Mouse (Mus musculus) neural tube, embryonic 11.5 days (tissue): ENCODE results near the gene Vma21. TPM values are rescaled to one million over a fixed set of nuclear protein-coding genes. Genes with fewer than 3 reads are reported as not detected.

Source experiments
- ATAC-seq: fragments of 200-750 bp; cut with Nextera tagmentation; 2 replicates; pipeline ENCODE4 v1.8.0; 2017; ENCODE audit warnings: moderate number of reproducible peaks, mild to moderate bottlenecking, moderate TSS enrichment, moderate library complexity; ENCODE audit not compliant: insufficient read depth, low FRiP score, low TSS enrichment
- DNase-seq: peaks from one replicate; pipeline ENCODE4 v3.0.0-alpha.2; 2015; ENCODE audit warnings: low spot score
- H3K27ac ChIP-seq: fragments of 300-500 bp; sonication (generic); 2 replicates; pipeline ENCODE4 v1.5.1; 2014; ENCODE audit warnings: low read depth, mild to moderate bottlenecking, low read length
- H3K27me3 ChIP-seq: fragments of 300-500 bp; sonication (generic); 2 replicates; pipeline ENCODE4 v1.6.1; 2014; ENCODE audit warnings: mild to moderate bottlenecking, low read length, mixed read lengths; ENCODE audit not compliant: control insufficient read depth, insufficient read depth
- H3K36me3 ChIP-seq: fragments of 300-500 bp; sonication (generic); 2 replicates; pipeline ENCODE4 v1.6.1; 2014; ENCODE audit warnings: mild to moderate bottlenecking, low read length, moderate library complexity, mixed read lengths; ENCODE audit not compliant: control insufficient read depth, insufficient read depth
- H3K4me1 ChIP-seq: fragments of 300-500 bp; sonication (generic); 2 replicates; pipeline ENCODE4 v1.6.1; 2014; ENCODE audit warnings: low read length, mixed read lengths; ENCODE audit not compliant: control insufficient read depth, insufficient read depth
- H3K4me2 ChIP-seq: fragments of 300-500 bp; sonication (generic); 2 replicates; pipeline ENCODE4 v1.6.1; 2014; ENCODE audit warnings: low read depth, mild to moderate bottlenecking, moderate library complexity
- H3K4me3 ChIP-seq: fragments of 300-500 bp; sonication (generic); 2 replicates; pipeline ENCODE4 v1.5.1; 2014; ENCODE audit warnings: low read depth, low read length
- H3K9ac ChIP-seq: fragments of 300-500 bp; sonication (generic); 2 replicates; pipeline ENCODE4 v1.6.1; 2014; ENCODE audit warnings: mild to moderate bottlenecking, low read length
- H3K9me3 ChIP-seq: fragments of 300-500 bp; sonication (generic); 2 replicates; pipeline ENCODE4 v1.6.1; 2016; ENCODE audit warnings: low read length; ENCODE audit not compliant: control insufficient read depth
- WGBS: fragments of 180-500 bp; shearing (Covaris S2); extraction: QIAGEN DNeasy Blood & Tissue Kit; methylation state at CpG from one replicate; pipeline ENCODE4 v1.1.7; 2014; 5-methylcytosine and 5-hydroxymethylcytosine counted together
- polyA plus RNA-seq: library from polyadenylated mRNA; unstranded; fragments of >200 nt; fragmentation: Nextera tagmentation; extraction: Ambion mirVana; gene quantifications from 2 replicates; pipeline ENCODE4 v1.2.1, GENCODE M21; 2014

The Vma21 gene
- polyA plus RNA-seq = 32.0 and 36.2 TPM in 2 replicates

- 43% methylated on average over 12 of the region's 12 CpGs for WGBS
- no peak for DNase-seq
- Histone ChIP-seq H3K9me3 (no peaks in the 10 kb centered on the region), H3K9ac (peak within 1 kb of the TSS; percentile 66), H3K27ac (0 out of 2 replicates have a peak within 1 kb of the TSS, but pooled peaks have one; percentile 49), H3K36me3 (no peaks in the 10 kb centered on the region), H3K4me2 (peak within 1 kb of the TSS; percentile 43), H3K27me3 (no peaks in the 10 kb centered on the region), H3K4me1 (no peaks in the 10 kb centered on the region), H3K4me3 (peak within 1 kb of the TSS; percentile 60)
- ATAC-seq = 0 out of 2 replicates have a peak, but pooled peaks have one; percentile 29
Observed at GRCm38 (mm10) chrX:71815631-71816345, at the start of gene Vma21. Gene Vma21, plus strand, starts transcription at chrX:71815924.

GRCm38 (mm10) chrX:71767909-71768308 lies 47.8 kb upstream of the Vma21 start:
- Histone ChIP-seq H3K4me3 (no peak overlapping the region), H3K27ac (no peak overlapping the region), H3K36me3 (no peaks in the 10 kb centered on the region), H3K4me1 (no peaks in the 10 kb centered on the region), H3K4me2 (no peak overlapping the region), H3K9me3 (no peaks in the 10 kb centered on the region), H3K27me3 (no peaks in the 10 kb centered on the region), H3K9ac (no peak overlapping the region)
- ATAC-seq (no peak), DNase-seq (no peak)
- WGBS = 76% methylated on average over 1 of the region's 1 CpGs

GRCm38 (mm10) chrX:71791106-71791505 lies 24.6 kb upstream of the Vma21 start:
- no peak for DNase-seq
- ATAC-seq = no peak
- Histone ChIP-seq H3K4me2 (no peak overlapping the region), H3K9me3 (no peaks in the 10 kb centered on the region), H3K4me3 (no peak overlapping the region), H3K9ac (no peak overlapping the region), H3K27ac (no peak overlapping the region), H3K27me3 (no peaks in the 10 kb centered on the region), H3K36me3 (no peaks in the 10 kb centered on the region), H3K4me1 (no peaks in the 10 kb centered on the region)
- WGBS = 13% methylated on average over 4 of the region's 4 CpGs

- H3K4me1 ChIP-seq = no peaks in the 10 kb centered on the region
- H3K4me3 ChIP-seq = no peak overlapping the region
- H3K9ac ChIP-seq = no peak overlapping the region
- ATAC-seq = no peak
- no peaks in the 10 kb centered on the region for H3K9me3 ChIP-seq
- 34% methylated on average over 7 of the region's 7 CpGs for WGBS
- H3K27me3 ChIP-seq = no peaks in the 10 kb centered on the region
- no peak overlapping the region for H3K27ac ChIP-seq
- no peak for DNase-seq
- no peaks in the 10 kb centered on the region for H3K36me3 ChIP-seq
- no peak overlapping the region for H3K4me2 ChIP-seq
Observed at GRCm38 (mm10) chrX:71797766-71798165, 18.0 kb upstream of the Vma21 start.

- Histone ChIP-seq H3K4me1 (no peaks in the 10 kb centered on the region), H3K36me3 (no peaks in the 10 kb centered on the region), H3K9me3 (no peaks in the 10 kb centered on the region), H3K4me2 (no peak overlapping the region), H3K4me3 (no peak overlapping the region), H3K27me3 (no peaks in the 10 kb centered on the region), H3K9ac (no peak overlapping the region), H3K27ac (no peak overlapping the region)
- ATAC-seq (no peak), DNase-seq (no peak)
- 69% methylated on average over 5 of the region's 5 CpGs for WGBS
Observed at GRCm38 (mm10) chrX:71798883-71799282, 16.8 kb upstream of the Vma21 start.

GRCm38 (mm10) chrX:71811966-71812835 lies 3.5 kb upstream of the Vma21 start:
- WGBS = 55% methylated on average over 5 of the region's 5 CpGs
- Histone ChIP-seq H3K4me3 (no peak overlapping the region), H3K9me3 (no peaks in the 10 kb centered on the region), H3K36me3 (no peaks in the 10 kb centered on the region), H3K27ac (no peak overlapping the region), H3K4me1 (no peaks in the 10 kb centered on the region), H3K27me3 (no peaks in the 10 kb centered on the region), H3K9ac (no peak overlapping the region), H3K4me2 (no peak overlapping the region)
- DNase-seq (no peak), ATAC-seq (no peak)

GRCm38 (mm10) chrX:71816401-71816857 lies 705 bp downstream of the Vma21 start:
- ATAC-seq = peak; percentile 97
- no peaks in the 10 kb centered on the region for H3K4me1 ChIP-seq
- H3K4me2 ChIP-seq = peak overlapping the region; percentile 43
- H3K4me3 ChIP-seq = peak overlapping the region; percentile 60
- no peaks in the 10 kb centered on the region for H3K9me3 ChIP-seq
- no peaks in the 10 kb centered on the region for H3K36me3 ChIP-seq
- DNase-seq = peak; percentile 89
- no peaks in the 10 kb centered on the region for H3K27me3 ChIP-seq
- peak overlapping the region; percentile 66 for H3K9ac ChIP-seq
- 22% methylated on average over 31 of the region's 52 CpGs for WGBS
- H3K27ac ChIP-seq = 0 out of 2 replicates have a peak overlapping the region, but pooled peaks have one; percentile 49

- Histone ChIP-seq H3K9me3 (no peaks in the 10 kb centered on the region), H3K4me2 (peak overlapping the region; percentile 40), H3K4me1 (no peaks in the 10 kb centered on the region), H3K9ac (peak overlapping the region; percentile 66), H3K4me3 (peak overlapping the region; percentile 60), H3K36me3 (no peaks in the 10 kb centered on the region), H3K27me3 (no peaks in the 10 kb centered on the region), H3K27ac (0 out of 2 replicates have a peak overlapping the region, but pooled peaks have one; percentile 27)
- ATAC-seq (no peak; the same call in 1 of the 2 replicates), DNase-seq (no peak)
- WGBS = 14% methylated on average over 11 of the region's 14 CpGs
Observed at GRCm38 (mm10) chrX:71816931-71817361, 1.2 kb downstream of the Vma21 start.
